Mouse (Mus musculus) hindbrain, embryonic 15.5 days (tissue): Measurements from ENCODE around the gene Dock3. TPM values are rescaled to one million over a fixed set of nuclear protein-coding genes. Genes with fewer than 3 reads are reported as not detected.

Source experiments
- ATAC-seq: fragments of 200-750 bp; cut with Nextera tagmentation; 2 replicates; pipeline ENCODE4 v1.8.0; 2017; ENCODE audit warnings: low read depth, moderate number of reproducible peaks, moderate TSS enrichment; ENCODE audit not compliant: low FRiP score
- H3K27ac ChIP-seq: fragments of 300-500 bp; sonication (generic); replicated peaks from 2 replicates; pipeline ENCODE4 v1.5.1; 2015; ENCODE audit warnings: mild to moderate bottlenecking, inconsistent platforms
- H3K27me3 ChIP-seq: fragments of 300-500 bp; sonication (generic); 2 replicates; pipeline ENCODE4 v1.6.1; 2015; ENCODE audit warnings: control low read depth, inconsistent platforms
- H3K36me3 ChIP-seq: fragments of 300-500 bp; sonication (generic); 2 replicates; pipeline ENCODE4 v1.6.1; 2015; ENCODE audit warnings: control low read depth, inconsistent platforms
- H3K4me1 ChIP-seq: fragments of 300-500 bp; sonication (generic); replicated peaks from 2 replicates; pipeline ENCODE4 v1.6.1; 2015; ENCODE audit warnings: control low read depth, inconsistent platforms
- H3K4me2 ChIP-seq: fragments of 300-500 bp; sonication (generic); 2 replicates; pipeline ENCODE4 v1.6.1; 2015; ENCODE audit warnings: moderate library complexity, mild to moderate bottlenecking, inconsistent platforms
- H3K4me3 ChIP-seq: fragments of 300-500 bp; sonication (generic); 2 replicates; pipeline ENCODE4 v1.5.1; 2015; ENCODE audit warnings: mild to moderate bottlenecking, inconsistent platforms
- H3K9ac ChIP-seq: fragments of 300-500 bp; sonication (generic); 2 replicates; pipeline ENCODE4 v1.6.1; 2015; ENCODE audit warnings: inconsistent platforms
- H3K9me3 ChIP-seq: fragments of 300-500 bp; sonication (generic); 2 replicates; pipeline ENCODE4 v1.6.1; 2016; ENCODE audit warnings: control low read depth, inconsistent platforms
- WGBS: fragments of 180-500 bp; shearing (Covaris S2); methylation state at CpG from one replicate; pipeline ENCODE4 v1.1.7; 2015; 5-methylcytosine and 5-hydroxymethylcytosine counted together
- polyA plus RNA-seq: library from polyadenylated mRNA; unstranded; fragments of >200 nt; fragmentation: Nextera tagmentation; extraction: Ambion mirVana; gene quantifications from 2 replicates; pipeline ENCODE4 v1.2.1, GENCODE M21; 2015

Dock3 gene
- 22.5 and 28.5 TPM in 2 replicates for polyA plus RNA-seq

- Histone ChIP-seq H3K4me1 (peaks cover 19% of the 10 kb centered on the region), H3K27ac (peak within 1 kb of the TSS; percentile 97), H3K36me3 (no peaks in the 10 kb centered on the region), H3K4me3 (peak within 1 kb of the TSS; percentile 99), H3K9ac (peak within 1 kb of the TSS; percentile 99), H3K9me3 (no peaks in the 10 kb centered on the region), H3K4me2 (peak within 1 kb of the TSS; percentile 83), H3K27me3 (peaks cover 27% of the 10 kb centered on the region)
- peak; percentile 93 for ATAC-seq
- WGBS, result under 1% methylated on average over 63 of the region's 87 CpGs
These were observed at the start of gene Dock3 for GRCm38 (mm10) chr9:107231539-107232139. Gene Dock3 (minus strand): TSS chr9:107231909.

- Histone ChIP-seq H3K4me2 (peak overlapping the region; percentile 21; the same call in 1 of the 2 replicates), H3K4me3 (no peak overlapping the region), H3K9ac (no peak overlapping the region), H3K9me3 (no peaks in the 10 kb centered on the region), H3K4me1 (peaks cover 31% of the 10 kb centered on the region), H3K27me3 (no peaks in the 10 kb centered on the region), H3K36me3 (no peaks in the 10 kb centered on the region), H3K27ac (no peak overlapping the region)
- 52% methylated on average over 13 of the region's 13 CpGs for WGBS
- no peak for ATAC-seq
These were observed 48.8 kb upstream of the Dock3 start for GRCm38 (mm10) chr9:107280322-107281027.

- peaks cover 31% of the 10 kb centered on the region for H3K4me1 ChIP-seq
- no peaks in the 10 kb centered on the region for H3K9me3 ChIP-seq
- H3K4me3 ChIP-seq, result no peak overlapping the region
- H3K36me3 ChIP-seq, result no peaks in the 10 kb centered on the region
- ATAC-seq, result no peak
- 35% methylated on average over 16 of the region's 16 CpGs for WGBS
- H3K9ac ChIP-seq, result no peak overlapping the region
- H3K4me2 ChIP-seq, result peak overlapping the region; percentile 21; the same call in 1 of the 2 replicates
- H3K27me3 ChIP-seq, result no peaks in the 10 kb centered on the region
- H3K27ac ChIP-seq, result no peak overlapping the region
These were observed 47.9 kb upstream of the Dock3 start for GRCm38 (mm10) chr9:107279378-107280321.

- Histone ChIP-seq H3K4me3 (no peak overlapping the region), H3K9me3 (no peaks in the 10 kb centered on the region), H3K4me2 (no peak overlapping the region), H3K36me3 (no peaks in the 10 kb centered on the region), H3K4me1 (peaks cover 31% of the 10 kb centered on the region), H3K27me3 (no peaks in the 10 kb centered on the region), H3K27ac (0 out of 2 replicates have a peak overlapping the region, but pooled peaks have one; percentile 3), H3K9ac (no peak overlapping the region)
- peak; percentile 74 for ATAC-seq
- WGBS, result 47% methylated on average over 8 of the region's 8 CpGs
These were observed 47.0 kb upstream of the Dock3 start for GRCm38 (mm10) chr9:107278527-107279377.

- no peaks in the 10 kb centered on the region for H3K9me3 ChIP-seq
- H3K4me1 ChIP-seq, result peaks cover 31% of the 10 kb centered on the region
- WGBS, result 36% methylated on average over 4 of the region's 4 CpGs
- H3K4me2 ChIP-seq, result no peak overlapping the region
- no peak; the same call in 1 of the 2 replicates for ATAC-seq
- 0 out of 2 replicates have a peak overlapping the region, but pooled peaks have one; percentile 3 for H3K27ac ChIP-seq
- no peak overlapping the region for H3K4me3 ChIP-seq
- H3K9ac ChIP-seq, result no peak overlapping the region
- no peaks in the 10 kb centered on the region for H3K27me3 ChIP-seq
- H3K36me3 ChIP-seq, result no peaks in the 10 kb centered on the region
These were observed 46.4 kb upstream of the Dock3 start for GRCm38 (mm10) chr9:107278126-107278525.

DNA sequence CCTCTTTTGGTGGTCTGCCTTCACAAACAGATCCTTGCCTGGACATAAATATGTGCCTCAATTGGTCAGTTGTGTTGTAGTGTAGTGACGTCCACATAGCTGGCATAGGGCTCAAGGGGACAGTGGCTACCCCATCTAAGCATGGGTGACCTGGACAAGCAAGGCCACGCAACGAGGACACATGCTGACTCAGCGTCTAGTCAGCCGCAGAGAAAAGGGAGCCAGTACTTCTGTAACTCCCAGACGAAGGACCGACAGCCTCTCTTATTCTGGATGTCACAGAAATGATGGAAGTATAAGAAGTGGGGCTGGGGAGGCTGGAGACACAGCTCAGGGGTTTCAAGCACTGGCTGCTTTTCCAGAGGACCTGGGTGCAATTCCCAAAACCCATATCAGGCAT lies 45.9 kb upstream of the Dock3 start:
- H3K4me3 ChIP-seq, result no peak overlapping the region
- ATAC-seq, result no peak
- 80% methylated on average over 7 of the region's 7 CpGs for WGBS
- no peaks in the 10 kb centered on the region for H3K9me3 ChIP-seq
- no peaks in the 10 kb centered on the region for H3K36me3 ChIP-seq
- H3K9ac ChIP-seq, result no peak overlapping the region
- no peak overlapping the region for H3K27ac ChIP-seq
- no peaks in the 10 kb centered on the region for H3K27me3 ChIP-seq
- H3K4me2 ChIP-seq, result no peak overlapping the region
- peaks cover 31% of the 10 kb centered on the region for H3K4me1 ChIP-seq

DNA sequence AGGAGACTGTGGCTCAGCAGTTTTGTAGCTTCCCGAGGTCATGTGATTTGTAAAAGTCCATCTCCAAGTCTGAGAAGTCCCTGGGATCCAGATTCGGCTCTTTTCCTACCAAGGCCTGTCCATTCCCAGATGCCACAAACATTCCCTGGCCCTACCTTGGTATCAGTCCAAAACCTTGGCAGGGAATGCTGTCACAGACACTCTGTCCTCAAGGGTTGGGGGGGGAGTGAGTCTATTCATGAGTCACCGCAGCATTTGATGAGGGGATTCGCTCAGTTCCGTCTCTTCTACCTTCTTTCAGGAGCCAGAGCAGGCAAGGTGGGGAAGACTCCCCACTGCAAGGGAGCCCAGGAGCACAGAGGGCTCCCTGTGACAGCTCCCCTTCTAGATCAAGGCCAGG lies 44.0 kb upstream of the Dock3 start:
- Histone ChIP-seq H3K4me3 (no peak overlapping the region), H3K9ac (no peak overlapping the region), H3K27me3 (no peaks in the 10 kb centered on the region), H3K27ac (no peak overlapping the region), H3K9me3 (no peaks in the 10 kb centered on the region), H3K36me3 (no peaks in the 10 kb centered on the region), H3K4me1 (peaks cover 31% of the 10 kb centered on the region), H3K4me2 (no peak overlapping the region)
- 83% methylated on average over 5 of the region's 5 CpGs for WGBS
- no peak for ATAC-seq

- H3K9ac ChIP-seq, result no peak overlapping the region
- H3K4me1 ChIP-seq, result peaks cover 22% of the 10 kb centered on the region
- no peaks in the 10 kb centered on the region for H3K9me3 ChIP-seq
- WGBS, result 72% methylated on average over 6 of the region's 6 CpGs
- ATAC-seq, result no peak
- H3K4me2 ChIP-seq, result no peak overlapping the region
- H3K4me3 ChIP-seq, result no peak overlapping the region
- no peaks in the 10 kb centered on the region for H3K27me3 ChIP-seq
- H3K27ac ChIP-seq, result no peak overlapping the region
- no peaks in the 10 kb centered on the region for H3K36me3 ChIP-seq
These were observed 43.0 kb upstream of the Dock3 start for GRCm38 (mm10) chr9:107274751-107275150.

GRCm38 (mm10) chr9:107273184-107273583 lies 41.5 kb upstream of the Dock3 start:
- no peak overlapping the region for H3K27ac ChIP-seq
- 74% methylated on average over 10 of the region's 10 CpGs for WGBS
- no peak for ATAC-seq
- H3K9ac ChIP-seq, result no peak overlapping the region
- no peaks in the 10 kb centered on the region for H3K9me3 ChIP-seq
- no peaks in the 10 kb centered on the region for H3K36me3 ChIP-seq
- H3K4me3 ChIP-seq, result no peak overlapping the region
- H3K4me2 ChIP-seq, result no peak overlapping the region
- no peaks in the 10 kb centered on the region for H3K27me3 ChIP-seq
- peaks cover 7% of the 10 kb centered on the region for H3K4me1 ChIP-seq

- H3K4me3 ChIP-seq, result no peak overlapping the region
- WGBS, result 77% methylated on average over 4 of the region's 4 CpGs
- H3K4me2 ChIP-seq, result no peak overlapping the region
- ATAC-seq, result no peak
- H3K36me3 ChIP-seq, result no peaks in the 10 kb centered on the region
- H3K27ac ChIP-seq, result no peak overlapping the region
- H3K4me1 ChIP-seq, result 0 out of 2 replicates have a peak, but pooled peaks cover 3% of the 10 kb centered on the region
- H3K27me3 ChIP-seq, result no peaks in the 10 kb centered on the region
- no peaks in the 10 kb centered on the region for H3K9me3 ChIP-seq
- H3K9ac ChIP-seq, result no peak overlapping the region
These were observed 40.6 kb upstream of the Dock3 start for GRCm38 (mm10) chr9:107272284-107272683.
